Mouse (Mus musculus) gastrocnemius, postnatal 10 days (tissue): ENCODE data around the gene Rasgef1a. TPM values are rescaled to one million over a fixed set of nuclear protein-coding genes. Genes with fewer than 3 reads are reported as not detected.

Experiments
- DNase-seq: peaks from one replicate; pipeline ENCODE4 v3.0.0; 2021; ENCODE audit warnings: mixed read lengths
- microRNA-seq, 2 experiments: library from miRNA; unstranded; fragments of <30 nt; microRNA quantifications; one replicate each; pipeline ENCODE4 v1.2.0; 2021
- total RNA-seq, 2 experiments: library from RNA; stranded (reverse); gene quantifications; 2 replicates each; pipeline ENCODE4 v1.2.3; 2021

The Rasgef1a gene
- total RNA-seq, 2 experiments from 2014 or later: 0.47 to 0.80 TPM

GRCm38 (mm10) chr6:118134461-118134860, 123.2 kb downstream of the Rasgef1a start:
- no peak for DNase-seq

GRCm38 (mm10) chr6:118137148-118137547, 125.9 kb downstream of the Rasgef1a start:
- DNase-seq: no peak

- peak; percentile 97 for DNase-seq
Observed at GRCm38 (mm10) chr6:118138731-118139709, 127.8 kb downstream of the Rasgef1a start, which contains the start of gene Csgalnact2. TSS of gene Csgalnact2 (minus strand) at chr6:118139140.

- DNase-seq: no peak
Observed at GRCm38 (mm10) chr6:118140961-118141360, 129.7 kb downstream of the Rasgef1a start.

Small RNA genes lying within 50 kb of the gene (microRNA-seq; reads per million reads assigned to microRNA genes)
- 0.25 to 1.3 reads per million in 2 experiments for gene Mir7044

Other genes with a start within 250 kb of the Rasgef1a start
- 10 to 100 TPM; 31.8 to 32.9 TPM for gene Zfp637, start 170.3 kb upstream of the Rasgef1a start, total RNA-seq
- under 1 TPM; 0.23 to 0.95 TPM for gene Zfp239, start 149.3 kb upstream of the Rasgef1a start, total RNA-seq
- gene Hnrnpf, start 111.1 kb upstream of the Rasgef1a start, total RNA-seq: 100 to 1,000 TPM; 199 to 227 TPM
- gene Fxyd4, start 73.7 kb upstream of the Rasgef1a start, total RNA-seq: not detected
- gene Csgalnact2, start 127.7 kb downstream of the Rasgef1a start, total RNA-seq: 10 to 100 TPM; 22.5 to 24.0 TPM
- 10 to 100 TPM; 13.1 to 15.2 TPM for gene Ret, start 186.3 kb downstream of the Rasgef1a start, total RNA-seq